Mouse (Mus musculus): ENCODE measurements around the gene Fam178b. TPM values are rescaled to one million over a fixed set of nuclear protein-coding genes. Genes with fewer than 3 reads are reported as not detected.

Fam178b gene
- polyA plus RNA-seq, 1 experiment from 2014 or later, result 1.1 TPM

DNA sequence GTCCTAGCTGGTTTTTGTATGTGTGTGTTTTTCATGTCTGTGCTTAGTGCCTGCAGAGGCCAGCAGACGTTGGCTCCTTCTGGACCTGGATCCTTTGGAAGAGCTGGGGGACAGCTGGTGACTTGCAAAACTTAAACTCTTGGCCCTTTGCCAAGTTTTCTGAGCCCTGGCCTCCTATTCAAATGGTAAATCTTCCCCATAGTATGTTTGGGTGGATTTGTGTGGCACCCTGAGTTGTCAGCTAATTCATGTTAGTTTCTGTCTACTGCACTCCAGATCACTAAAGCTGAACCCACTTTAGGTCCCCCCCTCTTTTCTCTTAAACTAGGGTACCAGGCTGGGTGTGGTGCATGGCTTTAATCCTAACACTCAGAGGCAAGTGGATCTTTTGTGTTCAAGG lies 154.6 kb downstream of the Fam178b start:
- ATAC-seq (ENCODE audit: insufficient number of reproducible peaks, insufficient read depth, low FRiP score, low read depth), result peak; percentile 16; the same call in 1 of the 2 replicates
- peaks cover 15% of the 10 kb centered on the region for H3K36me3 ChIP-seq (ENCODE audit: control insufficient read depth, insufficient read depth, low read length)
- no peaks in the 10 kb centered on the region for H3K27me3 ChIP-seq (ENCODE audit: control insufficient read depth, insufficient read depth, low read length)
- no peak overlapping the region for H3K4me2 ChIP-seq (replicated peaks; ENCODE audit: low read depth, low read length)
- H3K9ac ChIP-seq (replicated peaks; ENCODE audit: low read depth, low read length), result no peak overlapping the region
- 0 out of 2 replicates have a peak, but pooled peaks cover 1% of the 10 kb centered on the region for H3K4me1 ChIP-seq (ENCODE audit: control insufficient read depth, insufficient read depth, low read length)
- no peak overlapping the region for H3K27ac ChIP-seq (ENCODE audit: low read length)
- 21% methylated on average over 1 of the region's 1 CpGs for WGBS
- no peaks in the 10 kb centered on the region for H3K9me3 ChIP-seq (ENCODE audit: control insufficient read depth, low read depth, low read length)
- H3K4me3 ChIP-seq (ENCODE audit: low read depth, low read length), result no peak overlapping the region

DNA sequence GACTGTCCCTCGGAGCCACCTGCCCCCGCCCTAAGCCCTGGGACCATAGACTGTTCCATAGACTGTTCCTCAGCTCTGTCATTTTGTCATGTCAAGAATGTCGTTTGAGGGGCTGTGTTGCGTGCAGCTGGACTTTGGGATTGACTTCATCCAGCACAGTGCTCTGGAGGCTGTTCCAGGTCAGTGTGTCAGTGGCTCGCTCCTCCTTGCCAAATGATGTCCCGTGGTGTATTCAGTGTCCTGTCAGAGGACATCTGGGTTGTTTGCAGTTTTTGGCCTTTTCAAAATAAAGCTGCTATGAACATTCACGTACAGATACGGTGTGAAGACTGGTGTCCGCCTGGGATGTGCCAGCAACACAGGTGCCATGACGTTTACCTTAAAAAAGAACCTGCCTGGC lies 156.1 kb downstream of the Fam178b start:
- H3K4me1 ChIP-seq (ENCODE audit: control insufficient read depth, insufficient read depth, low read length), result peaks cover 10% of the 10 kb centered on the region; the same call in 1 of the 2 replicates
- no peak for ATAC-seq (ENCODE audit: insufficient number of reproducible peaks, insufficient read depth, low FRiP score, low read depth)
- H3K27ac ChIP-seq (ENCODE audit: low read length), result no peak overlapping the region
- no peak overlapping the region for H3K4me2 ChIP-seq (replicated peaks; ENCODE audit: low read depth, low read length)
- no peaks in the 10 kb centered on the region for H3K27me3 ChIP-seq (ENCODE audit: control insufficient read depth, insufficient read depth, low read length)
- H3K9ac ChIP-seq (replicated peaks; ENCODE audit: low read depth, low read length), result no peak overlapping the region
- H3K4me3 ChIP-seq (ENCODE audit: low read depth, low read length), result no peak overlapping the region
- no peaks in the 10 kb centered on the region for H3K9me3 ChIP-seq (ENCODE audit: control insufficient read depth, low read depth, low read length)
- WGBS, result 89% methylated on average over 10 of the region's 10 CpGs
- H3K36me3 ChIP-seq (ENCODE audit: control insufficient read depth, insufficient read depth, low read length), result peaks cover 20% of the 10 kb centered on the region

DNA sequence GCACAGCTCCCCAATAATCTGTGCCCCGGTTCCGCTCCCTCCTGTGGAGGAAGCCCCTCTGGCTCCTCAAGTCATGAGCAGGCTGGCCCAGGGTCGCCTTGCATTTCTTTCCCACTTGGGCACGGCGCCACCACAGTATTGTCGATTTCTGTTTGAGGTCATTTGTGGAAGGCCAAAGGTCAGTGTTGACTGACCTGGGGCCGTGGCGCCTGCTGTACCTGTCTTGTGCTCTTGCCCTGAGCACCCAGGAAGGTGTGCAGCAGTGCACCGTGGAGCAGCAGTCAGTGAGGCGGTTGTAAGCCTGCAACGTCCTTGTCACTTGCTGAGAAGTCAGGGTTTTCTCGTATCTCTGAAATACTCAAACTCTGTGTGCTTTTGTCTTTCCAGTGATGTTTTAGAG lies 157.2 kb downstream of the Fam178b start:
- 84% methylated on average over 12 of the region's 12 CpGs for WGBS
- H3K36me3 ChIP-seq (ENCODE audit: control insufficient read depth, insufficient read depth, low read length), result peaks cover 28% of the 10 kb centered on the region

DNA sequence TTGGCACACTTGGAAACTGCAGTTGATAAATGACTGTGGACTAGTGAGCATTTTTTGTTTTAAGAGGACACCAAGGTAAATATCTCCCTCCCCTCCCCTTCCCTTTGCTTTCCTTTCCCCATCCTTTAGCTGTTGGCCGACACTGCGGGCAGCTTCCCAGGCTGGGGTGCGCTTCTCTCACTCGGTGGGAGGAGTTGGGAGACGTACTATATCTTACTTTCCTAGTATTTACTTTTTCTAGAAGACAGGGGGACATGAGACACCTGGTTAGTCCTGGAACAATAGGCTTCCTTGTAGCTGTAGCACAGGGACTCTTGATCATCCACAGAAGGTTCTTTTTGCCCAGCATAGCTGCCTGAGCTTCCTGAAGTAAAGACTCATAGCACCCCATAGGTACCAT lies 158.9 kb downstream of the Fam178b start:
- Histone ChIP-seq H3K4me1 (ENCODE audit: control insufficient read depth, insufficient read depth, low read length) (peaks cover 10% of the 10 kb centered on the region; the same call in 1 of the 2 replicates), H3K9ac (replicated peaks; ENCODE audit: low read depth, low read length) (no peak overlapping the region), H3K27me3 (ENCODE audit: control insufficient read depth, insufficient read depth, low read length) (no peaks in the 10 kb centered on the region), H3K4me3 (ENCODE audit: low read depth, low read length) (no peak overlapping the region), H3K27ac (ENCODE audit: low read length) (peak overlapping the region; percentile 76; the same call in 1 of the 2 replicates), H3K9me3 (ENCODE audit: control insufficient read depth, low read depth, low read length) (no peaks in the 10 kb centered on the region), H3K36me3 (ENCODE audit: control insufficient read depth, insufficient read depth, low read length) (peaks cover 39% of the 10 kb centered on the region), H3K4me2 (replicated peaks; ENCODE audit: low read depth, low read length) (no peak overlapping the region)
- 39% methylated on average over 5 of the region's 5 CpGs for WGBS
- ATAC-seq (ENCODE audit: insufficient number of reproducible peaks, insufficient read depth, low FRiP score, low read depth), result peak; percentile 54; the same call in 1 of the 2 replicates

More for the DNA sequence above, 157.2 kb downstream of the Fam178b start:
- Histone ChIP-seq H3K27me3 (ENCODE audit: control insufficient read depth, insufficient read depth, low read length) (no peaks in the 10 kb centered on the region), H3K27ac (ENCODE audit: low read length) (no peak overlapping the region), H3K4me3 (ENCODE audit: low read depth, low read length) (no peak overlapping the region), H3K4me2 (replicated peaks; ENCODE audit: low read depth, low read length) (no peak overlapping the region), H3K4me1 (ENCODE audit: control insufficient read depth, insufficient read depth, low read length) (peaks cover 10% of the 10 kb centered on the region; the same call in 1 of the 2 replicates), H3K9me3 (ENCODE audit: control insufficient read depth, low read depth, low read length) (no peaks in the 10 kb centered on the region), H3K9ac (replicated peaks; ENCODE audit: low read depth, low read length) (no peak overlapping the region)
- ATAC-seq (ENCODE audit: insufficient number of reproducible peaks, insufficient read depth, low FRiP score, low read depth), result no peak

DNA sequence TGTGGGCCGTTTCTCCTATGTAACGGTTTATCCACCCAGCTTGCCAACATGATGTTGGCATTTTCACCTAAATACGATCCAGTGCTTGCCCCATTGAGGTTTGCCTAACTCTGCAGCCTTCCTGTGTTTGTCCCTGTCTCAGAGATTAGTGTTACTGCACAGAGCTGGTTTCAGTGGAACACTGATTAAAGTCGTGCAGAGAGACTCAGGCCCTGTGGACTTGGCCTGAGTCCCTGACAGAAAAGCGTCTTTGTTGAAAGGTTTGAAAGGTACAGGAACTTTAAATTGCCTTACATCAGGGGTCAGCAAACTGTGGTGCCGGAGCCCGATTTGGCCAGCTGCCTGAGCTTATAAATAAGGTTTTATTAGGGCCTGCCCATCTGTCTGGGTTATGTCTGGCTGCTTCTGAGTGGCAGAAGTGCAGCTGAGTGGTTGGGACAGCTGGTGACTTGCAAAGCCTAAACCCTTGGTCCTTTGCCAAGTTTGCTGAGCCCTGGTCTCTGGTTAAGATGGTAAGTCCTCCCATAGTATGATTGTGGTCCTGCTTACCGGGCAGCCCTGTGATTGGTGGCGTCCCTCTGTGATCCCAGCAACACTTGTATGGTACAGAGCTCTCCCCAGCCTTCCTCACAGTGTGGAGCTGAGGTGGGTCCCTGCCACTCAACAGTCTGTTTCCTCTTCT lies 159.5 kb downstream of the Fam178b start:
- peak; percentile 53; the same call in 1 of the 2 replicates for ATAC-seq (ENCODE audit: insufficient number of reproducible peaks, insufficient read depth, low FRiP score, low read depth)
- H3K27ac ChIP-seq (ENCODE audit: low read length), result peak overlapping the region; percentile 76
- WGBS, result 39% methylated on average over 9 of the region's 9 CpGs

DNA sequence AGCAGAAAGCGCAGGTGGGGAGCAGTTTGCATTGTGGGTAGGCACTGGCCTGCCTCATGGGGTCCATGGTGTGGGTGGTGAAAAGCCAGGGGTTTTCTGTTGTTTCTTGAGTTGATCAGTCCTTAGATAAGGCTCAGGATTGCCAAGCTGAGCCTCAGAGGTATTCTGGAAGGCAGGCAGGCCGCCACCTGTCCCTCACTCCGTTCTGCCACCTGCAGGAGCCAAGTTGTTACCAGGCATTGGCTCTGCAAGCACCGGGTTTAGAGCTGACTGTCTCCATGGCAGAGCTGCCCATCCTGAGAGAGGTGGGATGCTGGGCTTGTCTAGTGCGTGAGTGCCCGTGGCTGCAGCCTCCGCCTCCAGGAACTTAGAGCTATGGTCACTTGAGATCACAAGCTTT lies 160.8 kb downstream of the Fam178b start:
- no peak for ATAC-seq (ENCODE audit: insufficient number of reproducible peaks, insufficient read depth, low FRiP score, low read depth)
- 88% methylated on average over 7 of the region's 7 CpGs for WGBS
- peaks cover 10% of the 10 kb centered on the region; the same call in 1 of the 2 replicates for H3K4me1 ChIP-seq (ENCODE audit: control insufficient read depth, insufficient read depth, low read length)
- H3K36me3 ChIP-seq (ENCODE audit: control insufficient read depth, insufficient read depth, low read length), result peaks cover 49% of the 10 kb centered on the region
- H3K9ac ChIP-seq (replicated peaks; ENCODE audit: low read depth, low read length), result no peak overlapping the region
- H3K27ac ChIP-seq (ENCODE audit: low read length), result peak overlapping the region; percentile 33; the same call in 1 of the 2 replicates
- no peaks in the 10 kb centered on the region for H3K27me3 ChIP-seq (ENCODE audit: control insufficient read depth, insufficient read depth, low read length)
- H3K4me3 ChIP-seq (ENCODE audit: low read depth, low read length), result no peak overlapping the region
- H3K9me3 ChIP-seq (ENCODE audit: control insufficient read depth, low read depth, low read length), result no peaks in the 10 kb centered on the region
- H3K4me2 ChIP-seq (replicated peaks; ENCODE audit: low read depth, low read length), result no peak overlapping the region

More for the DNA sequence above, 159.5 kb downstream of the Fam178b start:
- H3K4me2 ChIP-seq (replicated peaks; ENCODE audit: low read depth, low read length), result no peak overlapping the region
- H3K4me1 ChIP-seq (ENCODE audit: control insufficient read depth, insufficient read depth, low read length), result peaks cover 10% of the 10 kb centered on the region; the same call in 1 of the 2 replicates
- no peak overlapping the region for H3K9ac ChIP-seq (replicated peaks; ENCODE audit: low read depth, low read length)
- H3K27me3 ChIP-seq (ENCODE audit: control insufficient read depth, insufficient read depth, low read length), result no peaks in the 10 kb centered on the region
- H3K36me3 ChIP-seq (ENCODE audit: control insufficient read depth, insufficient read depth, low read length), result peaks cover 45% of the 10 kb centered on the region
- H3K4me3 ChIP-seq (ENCODE audit: low read depth, low read length), result no peak overlapping the region
- no peaks in the 10 kb centered on the region for H3K9me3 ChIP-seq (ENCODE audit: control insufficient read depth, low read depth, low read length)

DNA sequence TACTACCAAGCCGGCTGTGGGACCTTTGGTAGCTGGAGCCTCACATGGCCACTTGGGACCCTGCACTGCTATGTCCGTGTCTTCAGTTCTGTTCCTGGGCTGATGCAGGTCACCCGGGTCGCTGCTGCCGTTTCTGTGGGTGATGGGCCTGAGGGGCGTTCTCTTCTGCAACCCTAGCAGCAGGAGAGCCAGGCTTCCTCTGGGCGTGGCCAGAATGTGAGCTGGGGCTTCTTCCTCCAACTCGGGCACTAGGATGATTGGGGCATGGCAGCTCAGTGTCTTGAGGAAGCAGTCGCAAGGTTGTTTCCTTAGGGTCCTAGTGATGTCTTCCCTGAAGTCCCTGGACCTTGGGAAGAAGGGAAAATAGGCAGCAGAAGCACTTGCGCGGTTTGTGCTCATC lies 163.4 kb downstream of the Fam178b start:
- no peaks in the 10 kb centered on the region for H3K9me3 ChIP-seq (ENCODE audit: control insufficient read depth, low read depth, low read length)
- no peak overlapping the region for H3K27ac ChIP-seq (ENCODE audit: low read length)
- H3K4me2 ChIP-seq (replicated peaks; ENCODE audit: low read depth, low read length), result no peak overlapping the region
- no peak overlapping the region for H3K9ac ChIP-seq (replicated peaks; ENCODE audit: low read depth, low read length)
- no peak for ATAC-seq (ENCODE audit: insufficient number of reproducible peaks, insufficient read depth, low FRiP score, low read depth)
- no peak overlapping the region for H3K4me3 ChIP-seq (ENCODE audit: low read depth, low read length)
- peaks cover 12% of the 10 kb centered on the region for H3K4me1 ChIP-seq (ENCODE audit: control insufficient read depth, insufficient read depth, low read length)
- WGBS, result 70% methylated on average over 11 of the region's 11 CpGs
- peaks cover 41% of the 10 kb centered on the region for H3K36me3 ChIP-seq (ENCODE audit: control insufficient read depth, insufficient read depth, low read length)
- H3K27me3 ChIP-seq (ENCODE audit: control insufficient read depth, insufficient read depth, low read length), result no peaks in the 10 kb centered on the region

DNA sequence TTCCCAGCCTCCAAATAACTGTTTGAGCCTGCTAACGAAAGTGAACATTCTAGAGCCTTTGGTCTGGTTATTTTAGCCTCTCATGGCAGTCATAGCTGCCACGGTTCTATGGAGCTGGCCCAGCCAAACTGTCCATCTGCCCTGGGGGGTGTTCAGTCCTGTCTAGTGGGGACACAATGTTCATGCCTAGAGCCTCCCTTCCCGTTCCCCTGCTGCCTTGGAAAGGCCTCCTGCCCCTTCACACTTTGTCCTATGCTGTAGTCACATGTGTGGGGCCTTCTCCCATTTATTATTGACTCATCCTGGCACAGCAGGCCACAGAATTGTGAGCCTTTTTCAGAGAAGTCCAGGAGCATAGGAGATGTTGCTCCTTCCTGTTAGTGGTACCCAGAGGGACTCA lies 164.7 kb downstream of the Fam178b start:
- no peak overlapping the region for H3K4me2 ChIP-seq (replicated peaks; ENCODE audit: low read depth, low read length)
- WGBS, result 84% methylated on average over 3 of the region's 3 CpGs
- H3K36me3 ChIP-seq (ENCODE audit: control insufficient read depth, insufficient read depth, low read length), result peaks cover 41% of the 10 kb centered on the region
- H3K9ac ChIP-seq (replicated peaks; ENCODE audit: low read depth, low read length), result no peak overlapping the region
- H3K4me1 ChIP-seq (ENCODE audit: control insufficient read depth, insufficient read depth, low read length), result peaks cover 22% of the 10 kb centered on the region
- H3K9me3 ChIP-seq (ENCODE audit: control insufficient read depth, low read depth, low read length), result no peaks in the 10 kb centered on the region
- H3K27ac ChIP-seq (ENCODE audit: low read length), result no peak overlapping the region
- no peak for ATAC-seq (ENCODE audit: insufficient number of reproducible peaks, insufficient read depth, low FRiP score, low read depth)
- H3K4me3 ChIP-seq (ENCODE audit: low read depth, low read length), result no peak overlapping the region
- no peaks in the 10 kb centered on the region for H3K27me3 ChIP-seq (ENCODE audit: control insufficient read depth, insufficient read depth, low read length)
